Mouse (Mus musculus): ENCODE results near the gene Dennd4b.
A peak's percentile ranks its signal among the peaks of the same experiment; 100 is the strongest.
"Not testable (repeated sequence)": the region's sequence is repeated elsewhere in the genome, so short reads cannot be mapped to it uniquely, and the experiment has no call there.

The Dennd4b gene

GRCm38 (mm10) chr3:90279216-90279615, 14.2 kb downstream of the Dennd4b start:
- DNase-seq (ENCODE audit: low spot score), result no peak

GRCm38 (mm10) chr3:90279743-90280142, 14.8 kb downstream of the Dennd4b start:
- no peak for DNase-seq (ENCODE audit: low spot score)

GRCm38 (mm10) chr3:90280708-90281107, 15.7 kb downstream of the Dennd4b start:
- DNase-seq (ENCODE audit: low spot score), result no peak

- DNase-seq (ENCODE audit: low spot score), result no peak
Measured at GRCm38 (mm10) chr3:90284150-90284549, 19.2 kb downstream of the Dennd4b start.

DNA sequence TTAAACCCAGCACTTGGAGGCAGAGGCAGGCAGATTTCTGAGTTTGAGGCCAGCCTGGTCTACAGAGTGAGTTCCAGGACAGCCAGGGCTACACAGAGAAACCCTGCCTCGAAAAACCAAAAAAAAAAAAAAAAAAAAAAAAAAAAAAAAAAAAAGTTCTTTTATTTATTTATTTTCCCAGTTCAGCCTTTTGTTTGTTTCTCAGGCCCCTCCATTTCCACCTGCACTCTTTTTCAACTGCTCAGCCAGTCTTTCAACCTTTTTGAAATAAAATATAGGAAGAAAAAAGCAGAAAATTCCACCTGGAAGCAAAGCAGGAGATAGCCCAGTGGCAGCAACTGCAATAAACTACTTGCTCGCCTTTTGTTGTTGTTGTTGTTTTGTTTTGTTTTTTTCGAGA, 24.4 kb downstream of the Dennd4b start:
- DNase-seq (ENCODE audit: low spot score), result not testable (repeated sequence)

DNA sequence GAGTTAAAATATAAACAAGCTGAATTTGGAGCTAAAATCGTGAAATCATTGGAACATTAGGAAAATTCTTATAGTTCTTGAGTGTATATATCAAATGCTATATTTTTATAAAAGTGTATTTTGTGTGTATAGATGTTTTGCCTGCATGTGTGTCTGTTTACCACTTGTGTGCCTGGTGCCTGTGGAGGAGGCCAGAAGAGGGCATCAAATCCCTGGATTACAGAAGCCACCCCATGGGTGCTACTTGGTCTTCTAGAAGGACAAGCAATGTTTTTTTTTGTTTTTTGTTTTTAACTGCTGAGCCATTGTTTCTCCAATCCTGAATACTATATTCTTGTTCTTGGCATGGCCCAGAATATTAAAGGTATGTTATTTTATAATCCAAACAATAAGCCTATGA, 25.6 kb downstream of the Dennd4b start:
- no peak for DNase-seq (ENCODE audit: low spot score)

DNA sequence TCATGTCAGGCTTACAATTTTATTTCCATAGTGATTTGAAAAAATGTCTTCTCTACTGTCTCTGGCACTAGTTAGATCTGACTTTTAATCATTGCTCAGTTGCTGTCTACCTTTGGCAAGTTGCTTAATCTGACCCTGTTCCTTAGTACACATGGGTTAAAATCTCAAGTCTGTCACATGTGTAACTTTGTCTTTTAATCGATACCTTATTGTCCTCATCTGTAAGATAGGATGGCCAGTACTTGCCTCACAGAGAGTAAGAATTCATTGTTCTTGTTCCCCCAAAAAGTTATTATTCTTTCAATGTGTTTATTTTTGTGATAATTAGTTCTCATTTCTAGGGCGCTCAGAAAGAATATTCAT, 27.0 kb downstream of the Dennd4b start:
- DNase-seq (ENCODE audit: low spot score), result no peak

GRCm38 (mm10) chr3:90292345-90293275, 27.6 kb downstream of the Dennd4b start, which contains the start of gene Gatad2b:
Gene Gatad2b, plus strand, starts transcription at chr3:90293178.
- peak; percentile 99 for DNase-seq (ENCODE audit: low spot score)

GRCm38 (mm10) chr3:90293352-90294063, 28.5 kb downstream of the Dennd4b start:
- peak; percentile 14 for DNase-seq (ENCODE audit: low spot score)

DNA sequence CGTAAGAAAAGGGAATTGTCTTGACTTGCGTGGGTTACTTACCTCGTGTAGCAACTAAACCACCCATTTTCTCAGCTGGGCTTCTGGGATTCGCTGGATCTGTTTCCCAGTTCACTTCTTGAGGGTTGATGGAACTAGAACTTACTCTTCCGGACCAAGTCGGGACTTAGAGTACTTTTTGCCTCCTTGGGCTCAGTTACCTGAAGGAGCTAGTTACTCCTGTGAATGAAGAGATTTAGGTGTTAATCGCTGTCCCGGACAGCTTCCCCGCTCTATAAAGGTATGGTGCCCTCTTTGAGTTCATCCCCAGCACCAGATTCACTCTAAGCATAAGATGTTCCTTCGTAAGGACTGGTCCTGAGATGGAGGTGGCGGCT, 29.1 kb downstream of the Dennd4b start:
- DNase-seq (ENCODE audit: low spot score), result no peak

GRCm38 (mm10) chr3:90294651-90295050, 29.7 kb downstream of the Dennd4b start:
- no peak for DNase-seq (ENCODE audit: low spot score)

DNA sequence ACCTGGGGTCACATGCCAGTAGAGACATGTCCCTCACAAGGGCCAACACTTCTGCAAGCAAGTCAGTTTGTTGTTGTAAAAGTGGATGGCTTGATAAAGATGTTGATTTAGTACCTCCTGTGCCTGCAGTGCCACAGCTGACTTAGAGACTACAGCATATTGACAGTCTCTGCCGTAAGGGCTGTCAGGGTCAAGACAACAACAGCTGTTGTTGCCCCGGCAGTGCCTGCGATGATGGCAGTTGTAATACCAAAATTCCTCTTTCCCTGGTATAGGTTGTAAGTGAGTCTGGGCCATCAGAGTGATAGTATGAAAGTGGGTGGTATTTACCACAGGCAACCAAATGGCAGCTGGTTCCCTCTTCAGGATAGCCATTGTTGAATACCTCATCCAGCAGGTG, 40.8 kb downstream of the Dennd4b start:
- DNase-seq (ENCODE audit: low spot score), result no peak

DNA sequence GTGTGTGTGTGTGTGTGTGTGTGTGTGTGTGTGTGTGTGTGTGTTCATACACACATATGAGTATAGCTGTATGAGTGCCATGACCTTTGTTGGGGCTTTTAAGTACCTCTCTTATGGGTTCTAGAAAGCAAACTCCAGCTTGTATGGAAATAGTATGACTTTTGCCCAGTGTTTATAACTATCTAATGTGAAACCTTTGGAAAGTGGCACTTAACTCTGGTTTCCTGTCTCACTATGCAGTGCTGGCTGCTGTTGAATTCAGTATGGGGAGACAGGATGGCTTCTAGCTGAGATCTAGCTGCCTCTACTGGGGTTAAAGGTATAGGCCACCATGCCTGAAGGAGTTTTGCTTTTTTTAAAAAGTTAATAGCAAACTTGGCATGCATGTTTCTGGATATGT, 44.6 kb downstream of the Dennd4b start:
- DNase-seq (ENCODE audit: low spot score), result no peak

DNA sequence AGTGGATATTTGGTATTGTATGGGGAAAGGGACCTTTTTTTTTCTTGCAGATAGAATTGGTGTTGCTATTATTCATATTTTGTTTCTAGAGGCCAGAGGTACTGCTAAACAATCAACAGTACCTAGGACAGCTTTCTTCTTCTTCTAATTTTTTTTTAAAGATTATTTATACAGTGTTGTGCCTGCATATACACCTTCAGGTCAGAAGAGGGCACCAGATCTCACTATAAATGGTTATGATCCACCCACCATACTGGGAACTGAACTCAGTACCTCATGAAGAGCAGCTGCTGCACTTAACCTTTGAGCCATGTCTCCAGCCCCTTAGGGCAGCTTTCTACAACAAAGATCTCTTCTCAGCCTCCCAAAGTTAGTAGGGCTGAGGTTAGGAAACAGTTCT, 48.4 kb downstream of the Dennd4b start:
- DNase-seq (ENCODE audit: low spot score), result no peak

GRCm38 (mm10) chr3:90314241-90314640, 49.3 kb downstream of the Dennd4b start:
- no peak for DNase-seq (ENCODE audit: low spot score)

DNA sequence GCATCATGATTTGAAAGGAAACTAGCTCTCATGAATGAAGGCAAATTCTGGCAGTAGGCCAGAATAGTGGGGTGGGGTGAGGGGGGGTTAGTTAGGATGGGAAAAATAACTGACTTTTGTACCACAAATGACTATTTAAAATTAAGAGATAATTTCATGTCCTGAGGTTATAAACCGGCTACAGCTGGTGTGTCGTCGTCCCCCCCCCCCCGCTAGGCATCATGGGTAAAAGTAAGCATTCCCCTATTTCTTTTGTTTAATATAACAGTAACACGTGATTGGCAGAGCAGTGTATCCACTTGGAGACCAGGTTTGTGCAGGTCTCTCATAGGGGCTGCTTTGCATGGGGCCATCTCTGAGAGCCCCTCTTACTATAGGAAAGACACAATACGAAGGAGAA, 57.3 kb downstream of the Dennd4b start:
- DNase-seq (ENCODE audit: low spot score), result no peak

DNA sequence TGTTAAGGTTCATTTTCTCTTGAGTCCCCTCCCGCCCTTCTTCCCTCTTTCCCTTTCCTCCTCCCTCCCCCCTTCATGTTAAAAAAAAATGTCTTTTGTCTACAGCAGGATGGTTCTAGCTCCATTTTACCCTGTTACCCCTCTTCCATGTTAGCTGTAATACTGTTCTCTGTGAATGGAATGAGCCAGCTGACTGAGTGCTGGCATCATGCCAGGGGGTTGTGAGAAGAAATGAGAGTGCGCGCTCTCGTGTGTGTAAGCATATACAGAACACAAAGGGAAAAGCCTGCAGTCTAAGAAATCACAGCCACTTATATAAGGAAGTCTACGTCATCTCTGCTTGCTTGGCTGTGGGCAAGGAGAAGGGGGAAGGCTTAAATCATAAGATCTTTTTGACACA, 58.1 kb downstream of the Dennd4b start:
- DNase-seq (ENCODE audit: low spot score), result peak; percentile 21

All from ovary, adult 18-20 months (tissue).